Mouse (Mus musculus) thymus, postnatal 14 days (tissue): ENCODE results near the gene Agap1.

Source experiments
- DNase-seq: peaks from one replicate; pipeline ENCODE4 v3.0.0; 2021

The Agap1 gene

GRCm38 (mm10) chr1:89942395-89942976 lies 487.9 kb downstream of the Agap1 start:
- DNase-seq: no peak

GRCm38 (mm10) chr1:89943202-89943601 lies 488.6 kb downstream of the Agap1 start:
- peak; percentile 61 for DNase-seq
